In the genomic region with DNA sequence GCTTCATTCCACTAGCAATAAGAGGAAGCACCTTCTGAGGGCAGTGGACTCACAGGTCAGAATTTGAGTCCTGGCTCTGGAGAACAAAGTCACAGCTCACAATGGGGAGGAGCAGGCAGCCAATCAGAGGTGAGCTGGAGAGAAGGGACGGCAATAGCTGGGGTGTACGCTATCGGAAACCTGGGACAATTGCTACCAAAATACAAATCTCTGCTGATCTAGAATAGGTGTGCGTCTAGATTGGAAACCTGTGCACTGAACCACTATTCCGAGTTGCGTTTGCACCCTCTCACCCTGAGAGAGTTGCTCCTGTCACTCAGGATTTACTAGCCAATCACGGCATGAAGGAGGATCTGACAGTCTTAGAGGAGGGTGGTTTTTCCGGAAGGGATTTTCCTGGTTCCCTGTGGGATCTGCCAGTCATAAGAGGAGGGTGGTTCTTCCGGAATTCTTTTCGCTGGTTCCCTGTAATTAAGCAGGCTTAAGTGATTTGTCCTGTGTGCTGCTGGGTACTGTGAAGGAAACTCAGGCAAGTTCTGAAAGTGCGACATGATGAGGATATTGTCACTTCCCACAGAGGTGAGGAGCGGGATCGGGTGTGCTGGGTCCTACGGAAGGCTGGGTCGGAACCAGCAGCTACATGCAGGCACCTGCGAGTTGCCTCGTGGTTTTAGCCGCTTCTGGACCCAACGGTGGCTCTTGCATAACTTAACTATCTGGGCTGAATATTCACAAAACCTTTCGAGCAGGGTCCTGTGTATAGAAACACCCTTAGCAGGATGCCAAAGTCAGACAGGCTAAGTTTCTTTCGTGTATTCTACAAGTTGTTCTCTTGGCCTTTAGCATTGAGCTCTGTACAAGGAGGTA, we compare ENCODE assay signal across 8 mouse cellular contexts. TPM values are rescaled to one million over a fixed set of nuclear protein-coding genes. Genes with fewer than 3 reads are reported as not detected.
DNase-seq lines count a peak whose midpoint lies in the region; ATAC-seq lines count a peak whose summit lies in the region.
"Not testable (repeated sequence)": the region's sequence is repeated elsewhere in the genome, so short reads cannot be mapped to it uniquely, and the experiment has no call there.

A gene (plus strand): TSS at position 486 of the 867 bp plus-strand sequence.

- peak; percentile 49 to 76 for DNase-seq in adrenal gland, postnatal 4 days (ENCODE audit: low spot score in 2 of 2)
- peak; percentile 76 for DNase-seq in gonadal fat pad, adult 2 months (ENCODE audit: low read depth)
- peak; percentile 71 to 82 for DNase-seq in left cerebral cortex, adult 8-10 months (ENCODE audit: low spot score in 2 of 2)
- DNase-seq in lung, postnatal 36 days, result peak; percentile 97
- peak; percentile 92 for DNase-seq in right cerebral cortex, adult 18-20 months
- DNase-seq in urinary bladder, postnatal 4 days (ENCODE audit: low spot score in 2 of 2), result peak; percentile 76 to 78

- not testable (repeated sequence) for H3K9me3 ChIP-seq in embryonic facial prominence, embryonic 12.5 days; intestine, embryonic 15.5 days

- H3K36me3 ChIP-seq in embryonic facial prominence, embryonic 12.5 days; intestine, embryonic 15.5 days: not testable (repeated sequence)

- peak within 1 kb of the TSS; percentile 34; the same call in 1 of the 2 replicates for H3K9ac ChIP-seq in embryonic facial prominence, embryonic 12.5 days
- H3K9ac ChIP-seq in intestine, embryonic 15.5 days, result 0 out of 2 replicates have a peak within 1 kb of the TSS, but pooled peaks have one; percentile 28

- under 1% methylated on average over 12 of the region's 21 CpGs for WGBS in embryonic facial prominence, embryonic 12.5 days
- under 1% methylated on average over 21 of the region's 21 CpGs for WGBS in intestine, embryonic 15.5 days

- H3K27ac ChIP-seq in embryonic facial prominence, embryonic 12.5 days; intestine, embryonic 15.5 days: not testable (repeated sequence)

- peak within 1 kb of the TSS; percentile 42 for H3K4me3 ChIP-seq in embryonic facial prominence, embryonic 12.5 days
- H3K4me3 ChIP-seq in intestine, embryonic 15.5 days (replicated peaks), result peak within 1 kb of the TSS; percentile 57

- ATAC-seq in embryonic facial prominence, embryonic 12.5 days (ENCODE audit: insufficient number of reproducible peaks, insufficient read depth, low FRiP score, low TSS enrichment), result peak; percentile 98
- ATAC-seq in intestine, embryonic 15.5 days, result peak; percentile 100

- H3K27me3 ChIP-seq in embryonic facial prominence, embryonic 12.5 days; intestine, embryonic 15.5 days (replicated peaks): not testable (repeated sequence)

- not testable (repeated sequence) for H3K4me1 ChIP-seq in embryonic facial prominence, embryonic 12.5 days; intestine, embryonic 15.5 days (replicated peaks)

- H3K4me2 ChIP-seq in embryonic facial prominence, embryonic 12.5 days (replicated peaks), result peak within 1 kb of the TSS; percentile 53
- H3K4me2 ChIP-seq in intestine, embryonic 15.5 days (replicated peaks), result peak within 1 kb of the TSS; percentile 55

RNA-seq across cellular contexts. Expression of the gene that starts here (rescaled TPM):
- 10 to 100 TPM in 1 of 2 experiments, 1 to 10 TPM in 1; 9.0 to 12.0 TPM for total RNA-seq in adrenal gland, postnatal 4 days (2021)
- 5.2 and 6.7 TPM in 2 replicates for polyA plus RNA-seq in embryonic facial prominence, embryonic 12.5 days (2016; fragmentation: Nextera tagmentation; extraction: Ambion mirVana)
- 0.77 and 0.97 TPM in 2 replicates for polyA plus RNA-seq in gonadal fat pad, adult 2 months (2012; rRNA removed)
- 4.7 and 5.0 TPM in 2 replicates for polyA plus RNA-seq in intestine, embryonic 15.5 days (2015; fragmentation: Nextera tagmentation; extraction: Ambion mirVana)
- 1 to 10 TPM; 6.2 to 8.1 (median 6.7) TPM for total RNA-seq in left cerebral cortex, adult 8-10 months (2022)

Comparison
In these comparisons a context has a peak if more than half of its experiments do, and no peak if none do; other contexts are left out.
1. Peak in DNase-seq in gonadal fat pad, adult 2 months; RNA of the gene not detected or under 1 TPM.